Mouse (Mus musculus): ENCODE measurements around the gene Iqcf3.

DNA sequence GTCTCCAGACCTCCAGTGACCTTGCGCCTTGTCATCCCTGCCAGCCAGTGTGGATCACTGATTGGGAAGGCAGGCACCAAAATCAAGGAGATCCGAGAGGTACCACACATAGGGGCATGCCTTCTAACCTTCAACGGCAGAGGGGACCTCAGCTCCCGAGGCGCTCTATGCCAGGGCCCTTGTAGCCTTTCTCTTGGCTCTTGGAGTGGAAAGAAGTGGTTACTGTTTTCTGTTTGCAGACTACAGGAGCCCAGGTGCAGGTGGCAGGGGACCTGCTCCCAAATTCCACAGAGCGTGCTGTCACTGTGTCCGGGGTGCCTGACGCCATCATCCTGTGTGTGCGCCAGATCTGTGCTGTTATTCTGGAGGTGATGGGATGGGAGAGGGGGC lies 100.4 kb downstream of the Iqcf3 start:
- TF ChIP-seq POLR2A (IDR thresholded peaks at IDR 0.05; ENCODE audit: borderline replicate concordance, control insufficient read depth, low read depth, low read length) (no peak), CTCF (IDR thresholded peaks at IDR 0.05; ENCODE audit: control insufficient read depth, insufficient read depth, low read length) (no peak)

Measured in bone marrow, adult 2 months (tissue).